Mouse (Mus musculus) MEL (cell line): Measurements from ENCODE around the gene Chst1. TPM values are rescaled to one million over a fixed set of nuclear protein-coding genes. Genes with fewer than 3 reads are reported as not detected.

Source experiments
- DNase-seq: peaks from one replicate; pipeline ENCODE4 v3.0.0; 2011; ENCODE audit warnings: low read depth, low spot score
- H3K27ac ChIP-seq: 2 replicates; pipeline ENCODE4 v1.5.1; 2012; ENCODE audit warnings: low read depth, mild to moderate bottlenecking, control low read depth, low read length, moderate library complexity; ENCODE audit not compliant: control insufficient read depth
- H3K27me3 ChIP-seq, 2 experiments: fragments of 150-350 bp in 1 of 2; sonication (generic) in 1 of 2; 2 replicates each; pipeline ENCODE4 v1.6.1; 2012; ENCODE audit warnings: low read length in 2 of 2, mild to moderate bottlenecking in 2 of 2, improper control_type of control experiment in 1 of 2, moderate library complexity in 1 of 2; ENCODE audit not compliant: insufficient read depth in 2 of 2, control insufficient read depth in 1 of 2
- H3K36me3 ChIP-seq, 2 experiments: 2 replicates each; pipeline ENCODE4 v1.6.1; 2012 to 2014; ENCODE audit warnings: low read length in 2 of 2, improper control_type of control experiment in 1 of 2, inconsistent platforms in 1 of 2, mild to moderate bottlenecking in 1 of 2; ENCODE audit not compliant: insufficient read depth in 2 of 2, control insufficient read depth in 1 of 2
- H3K4me1 ChIP-seq, 2 experiments: fragments of 150-350 bp in 1 of 2; sonication (generic) in 1 of 2; 2 replicates each; pipeline ENCODE4 v1.6.1; 2012; ENCODE audit warnings: low read length in 2 of 2, improper control_type of control experiment in 1 of 2, mild to moderate bottlenecking in 1 of 2; ENCODE audit not compliant: insufficient read depth in 2 of 2, control insufficient read depth in 1 of 2
- H3K4me3 ChIP-seq, 2 experiments: fragments of 150-350 bp in 1 of 2; sonication (generic) in 1 of 2; 2 replicates each; pipeline ENCODE4 v1.5.1; 2012; ENCODE audit warnings: low read depth in 2 of 2, low read length in 2 of 2, mild to moderate bottlenecking in 2 of 2, moderate library complexity in 2 of 2, control low read depth in 1 of 2, improper control_type of control experiment in 1 of 2; ENCODE audit not compliant: control insufficient read depth in 1 of 2, insufficient read depth in 1 of 2
- H3K79me2 ChIP-seq: 2 replicates; pipeline ENCODE4 v1.6.1; 2012; ENCODE audit warnings: mild to moderate bottlenecking, low read length, moderate library complexity; ENCODE audit not compliant: control insufficient read depth, poor library complexity, insufficient read depth
- H3K9ac ChIP-seq: 2 replicates; pipeline ENCODE4 v1.6.1; 2012; ENCODE audit warnings: low read depth, mild to moderate bottlenecking, control low read depth, low read length, moderate library complexity; ENCODE audit not compliant: control insufficient read depth, poor library complexity, severe bottlenecking
- H3K9me3 ChIP-seq: fragments of 150-350 bp; sonication (generic); replicated peaks from 2 replicates; pipeline ENCODE4 v1.6.1; 2012; ENCODE audit warnings: mild to moderate bottlenecking, low read length, improper control_type of control experiment, moderate library complexity; ENCODE audit not compliant: insufficient read depth
- BHLHE40 ChIP-seq: IDR thresholded peaks from 2 replicates; pipeline ENCODE4 v1.6.1; 2012; ENCODE audit warnings: low read depth, mild to moderate bottlenecking, inconsistent platforms, low read length, improper control_type of control experiment, borderline replicate concordance
- CHD1 ChIP-seq: IDR thresholded peaks from 2 replicates; pipeline ENCODE4 v1.6.1; 2012; ENCODE audit warnings: low read depth, mild to moderate bottlenecking, inconsistent platforms, low read length, improper control_type of control experiment
- CHD2 ChIP-seq: IDR thresholded peaks from 2 replicates; pipeline ENCODE4 v1.6.1; 2011; ENCODE audit warnings: low read length, improper control_type of control experiment
- EP300 ChIP-seq, 2 experiments: IDR thresholded peaks; 2 replicates each; pipeline ENCODE4 v1.6.1; 2011; ENCODE audit warnings: improper control_type of control experiment in 2 of 2, low read length in 2 of 2, low read depth in 1 of 2, mild to moderate bottlenecking in 1 of 2
- ETS1 ChIP-seq: IDR thresholded peaks from 2 replicates; pipeline ENCODE4 v1.6.1; 2012; ENCODE audit warnings: low read depth, mild to moderate bottlenecking, inconsistent platforms, low read length, improper control_type of control experiment, moderate library complexity
- GABPA ChIP-seq: IDR thresholded peaks from 2 replicates; pipeline ENCODE4 v1.6.1; 2012; ENCODE audit warnings: low read depth, mild to moderate bottlenecking, inconsistent platforms, low read length, improper control_type of control experiment, moderate library complexity
- HCFC1 ChIP-seq: IDR thresholded peaks from 2 replicates; pipeline ENCODE4 v1.6.1; 2012; ENCODE audit warnings: low read depth, mild to moderate bottlenecking, inconsistent platforms, low read length, improper control_type of control experiment, moderate library complexity
- JUND ChIP-seq: IDR thresholded peaks from 2 replicates; pipeline ENCODE4 v1.6.1; 2011; ENCODE audit warnings: low read depth, mild to moderate bottlenecking, improper control_type of control experiment, low read length
- MAFK ChIP-seq: IDR thresholded peaks from 2 replicates; pipeline ENCODE4 v1.6.1; 2011; ENCODE audit warnings: low read depth, mild to moderate bottlenecking, low read length, improper control_type of control experiment, borderline replicate concordance
- MAX ChIP-seq: IDR thresholded peaks from 2 replicates; pipeline ENCODE4 v1.6.1; 2011; ENCODE audit warnings: low read length, improper control_type of control experiment
- MAZ ChIP-seq: IDR thresholded peaks from 2 replicates; pipeline ENCODE4 v1.6.1; 2012; ENCODE audit warnings: low read depth, mild to moderate bottlenecking, inconsistent platforms, low read length, improper control_type of control experiment
- MEF2A ChIP-seq: IDR thresholded peaks from 2 replicates; pipeline ENCODE4 v1.6.1; 2014; ENCODE audit warnings: low read depth, mild to moderate bottlenecking, inconsistent platforms, low read length, improper control_type of control experiment; ENCODE audit not compliant: poor library complexity, insufficient replicate concordance, severe bottlenecking; ENCODE audit errors: extremely low read depth
- MXI1 ChIP-seq: IDR thresholded peaks from 2 replicates; pipeline ENCODE4 v1.6.1; 2011; ENCODE audit warnings: mild to moderate bottlenecking, low read depth, low read length, improper control_type of control experiment
- MYB ChIP-seq: IDR thresholded peaks from 2 replicates; pipeline ENCODE4 v1.6.1; 2011; ENCODE audit warnings: mild to moderate bottlenecking, low read depth, low read length, improper control_type of control experiment
- MYC ChIP-seq: IDR thresholded peaks from 2 replicates; pipeline ENCODE4 v1.6.1; 2011; ENCODE audit warnings: low read depth, mild to moderate bottlenecking, low read length, improper control_type of control experiment, moderate library complexity
- NELFE ChIP-seq: IDR thresholded peaks from 2 replicates; pipeline ENCODE4 v1.6.1; 2011; ENCODE audit warnings: low read depth, low read length, improper control_type of control experiment
- NRF1 ChIP-seq: IDR thresholded peaks from 2 replicates; pipeline ENCODE4 v1.6.1; 2014; ENCODE audit warnings: low read depth, mild to moderate bottlenecking, inconsistent platforms, low read length, improper control_type of control experiment, moderate library complexity; ENCODE audit not compliant: poor library complexity, insufficient read depth, severe bottlenecking
- POLR2A ChIP-seq, 2 experiments: IDR thresholded peaks; 2 replicates each; pipeline ENCODE4 v1.6.1; 2011 to 2012; ENCODE audit warnings: low read length in 2 of 2, mild to moderate bottlenecking in 2 of 2, control low read depth in 1 of 2, improper control_type of control experiment in 1 of 2, low read depth in 1 of 2, moderate library complexity in 1 of 2; ENCODE audit not compliant: control insufficient read depth in 1 of 2, insufficient read depth in 1 of 2, poor library complexity in 1 of 2
- RAD21 ChIP-seq: IDR thresholded peaks from 2 replicates; pipeline ENCODE4 v1.6.1; 2011; ENCODE audit warnings: mild to moderate bottlenecking, low read depth, low read length, improper control_type of control experiment
- SIN3A ChIP-seq: IDR thresholded peaks from 2 replicates; pipeline ENCODE4 v1.6.1; 2012; ENCODE audit warnings: low read length, improper control_type of control experiment, inconsistent platforms
- TAL1 ChIP-seq: IDR thresholded peaks from 2 replicates; pipeline ENCODE4 v1.6.1; 2012; ENCODE audit warnings: mild to moderate bottlenecking, inconsistent platforms, low read length, moderate library complexity, mixed read lengths
- TBP ChIP-seq: IDR thresholded peaks from 2 replicates; pipeline ENCODE4 v1.8.0; 2011; ENCODE audit warnings: low read depth, low read length, improper control_type of control experiment
- USF2 ChIP-seq, 2 experiments: IDR thresholded peaks; 2 replicates each; pipeline ENCODE4 v1.6.1; 2011 to 2012; ENCODE audit warnings: improper control_type of control experiment in 2 of 2, low read length in 2 of 2, borderline replicate concordance in 1 of 2, inconsistent platforms in 1 of 2, low read depth in 1 of 2, mild to moderate bottlenecking in 1 of 2; ENCODE audit not compliant: insufficient read depth in 1 of 2
- ZC3H11A ChIP-seq: IDR thresholded peaks from 2 replicates; pipeline ENCODE4 v1.6.1; 2012; ENCODE audit warnings: low read depth, mild to moderate bottlenecking, inconsistent platforms, low read length, improper control_type of control experiment
- ZMIZ1 ChIP-seq: IDR thresholded peaks from 2 replicates; pipeline ENCODE4 v1.6.1; 2012; ENCODE audit warnings: low read depth, mild to moderate bottlenecking, inconsistent platforms, low read length, improper control_type of control experiment, moderate library complexity
- ZNF384 ChIP-seq: IDR thresholded peaks from 2 replicates; pipeline ENCODE4 v1.6.1; 2012; ENCODE audit warnings: low read depth, mild to moderate bottlenecking, inconsistent platforms, low read length, improper control_type of control experiment
- polyA plus RNA-seq, 2 experiments: library from polyadenylated mRNA; stranded (reverse) in 1 of 2; unstranded in 1 of 2; fragments of >175 nt in 1 of 2; fragments of >200 nt in 1 of 2; gene quantifications; 2 replicates each; pipeline versions ENCODE4 v1.2.1 to v1.2.4; 2012; ENCODE audit warnings: low replicate concordance in 2 of 2, low read depth in 1 of 2; ENCODE audit not compliant: insufficient read length in 2 of 2, insufficient read depth in 1 of 2, missing spikeins in 1 of 2
- total RNA-seq: library from RNA; depleted of rRNA; stranded (reverse); fragments of 300-350 nt; gene quantifications from 2 replicates; pipeline ENCODE4 v1.2.3, GENCODE M21; 2012

Gene Chst1
- total and polyA plus RNA-seq, 3 experiments, result 0.14 to 0.35 TPM; not detected in 1

DNA sequence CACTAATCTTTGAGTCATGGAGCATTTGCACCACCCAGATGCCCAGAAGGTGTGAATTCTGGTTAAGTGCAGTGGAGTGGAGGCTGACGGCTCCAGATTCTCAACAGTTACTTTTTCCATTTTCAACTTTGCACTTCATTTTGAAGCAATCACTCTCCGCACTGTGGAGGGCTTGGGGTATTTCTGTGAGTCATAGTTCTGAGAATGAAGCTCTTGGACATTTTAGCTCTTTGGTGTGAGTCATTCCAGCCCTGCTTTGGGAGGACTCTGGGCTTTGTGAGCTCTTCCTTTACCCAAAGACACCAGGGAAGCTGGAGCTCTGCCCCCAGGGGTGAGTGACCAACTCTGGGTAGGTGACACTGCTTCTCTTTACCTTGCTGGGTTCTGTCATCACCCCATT, 28.1 kb downstream of the Chst1 start:
- DNase-seq, result no peak
- no peak overlapping the region for H3K9ac ChIP-seq
- no peak overlapping the region for H3K4me3 ChIP-seq
- no peak overlapping the region for H3K27ac ChIP-seq
- H3K36me3 ChIP-seq, result no peaks in the 10 kb centered on the region
- no peaks in the 10 kb centered on the region for H3K79me2 ChIP-seq
- no peaks in the 10 kb centered on the region; a peak in 1 of 4 replicates for H3K27me3 ChIP-seq
- no peaks in the 10 kb centered on the region for H3K4me1 ChIP-seq
- H3K9me3 ChIP-seq, result no peaks in the 10 kb centered on the region
- TF ChIP-seq TBP (no peak), GABPA (no peak), RAD21 (no peak), JUND (no peak), MEF2A (no peak), ZNF384 (no peak), MAZ (no peak), MXI1 (no peak), USF2 (IDR thresholded peaks at IDR 0.05; ENCODE audit: borderline replicate concordance in 1 of 2, insufficient read depth in 1 of 2, low read depth in 1 of 2, low read length in 2 of 2) (no peak), CHD2 (no peak), MAX (no peak), SIN3A (no peak), NELFE (no peak), ZMIZ1 (no peak), MAFK (no peak), EP300 (IDR thresholded peaks at IDR 0.05; ENCODE audit: low read depth in 1 of 2, low read length in 2 of 2) (no peak), NRF1 (no peak), BHLHE40 (no peak), MYC (no peak), TAL1 (no peak)

- H3K27me3 ChIP-seq, result no peaks in the 10 kb centered on the region; a peak in 1 of 4 replicates
- H3K79me2 ChIP-seq, result no peaks in the 10 kb centered on the region
- no peaks in the 10 kb centered on the region for H3K36me3 ChIP-seq
- no peaks in the 10 kb centered on the region for H3K4me1 ChIP-seq
- no peak for DNase-seq
- H3K27ac ChIP-seq, result no peak overlapping the region
- no peak for TF ChIP-seq ETS1
- TF ChIP-seq ZNF384, result no peak
- TF ChIP-seq ZC3H11A, result no peak
- no peak for TF ChIP-seq CHD1
- no peak for TF ChIP-seq HCFC1
- no peak for TF ChIP-seq MYB
- TF ChIP-seq NRF1, result no peak
- TF ChIP-seq POLR2A (IDR thresholded peaks at IDR 0.05; ENCODE audit: control insufficient read depth in 1 of 2, insufficient read depth in 1 of 2, low read depth in 1 of 2, low read length in 2 of 2, poor library complexity in 1 of 2), result no peak
- H3K4me3 ChIP-seq, result no peak overlapping the region
- no peak overlapping the region for H3K9ac ChIP-seq
- no peaks in the 10 kb centered on the region for H3K9me3 ChIP-seq
Observed at GRCm38 (mm10) chr2:92630799-92631198, 31.3 kb downstream of the Chst1 start.
